Mouse (Mus musculus) heart, adult 2 months (tissue): ENCODE results near the gene Asap2.

Experiments used
- CTCF ChIP-seq: fragments of 200-600 bp; IDR thresholded peaks from 2 replicates; pipeline ENCODE4 v1.8.1; 2022; ENCODE audit warnings: antibody characterized with exemption, mild to moderate bottlenecking, moderate library complexity
- EP300 ChIP-seq: fragments of 200-500 bp; IDR thresholded peaks from 2 replicates; pipeline ENCODE4 v1.6.1; 2011; ENCODE audit warnings: low read depth, low read length, control low read depth; ENCODE audit not compliant: insufficient read depth
- POLR2A ChIP-seq: fragments of 200-500 bp; IDR thresholded peaks from 2 replicates; pipeline ENCODE4 v1.6.1; 2011; ENCODE audit warnings: mild to moderate bottlenecking, low read depth, low read length, control low read depth; ENCODE audit not compliant: insufficient read depth

DNA sequence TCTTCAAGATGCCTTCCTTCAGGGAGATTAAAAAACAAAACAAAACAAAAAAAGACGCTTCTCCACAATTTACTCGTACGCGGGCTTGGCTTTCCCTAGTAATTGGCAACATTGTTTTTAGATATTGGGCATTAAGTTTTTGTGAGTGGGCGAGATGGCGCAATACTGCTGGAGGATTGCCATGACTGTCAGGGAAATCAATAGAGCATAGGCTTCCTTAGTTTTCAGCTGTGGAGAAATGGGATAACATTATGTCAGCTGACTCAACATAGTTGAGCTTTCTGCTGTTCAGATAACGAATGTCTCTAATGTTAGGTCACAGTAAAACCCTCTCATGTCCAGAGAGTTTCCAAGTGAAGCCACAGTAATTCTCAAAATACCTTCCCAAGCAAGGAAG lies 326.6 kb downstream of the Asap2 start:
- TF ChIP-seq EP300 (no peak), POLR2A (no peak), CTCF (no peak)
